Mouse (Mus musculus) CH12.LX (cell line): ENCODE results near the gene Hist1h4k. TPM values are rescaled to one million over a fixed set of nuclear protein-coding genes. Genes with fewer than 3 reads are reported as not detected.
A peak's percentile ranks its signal among the peaks of the same experiment; 100 is the strongest.
"Not testable (repeated sequence)": the region's sequence is repeated elsewhere in the genome, so short reads cannot be mapped to it uniquely, and the experiment has no call there.

Experiments
- DNase-seq: peaks from one replicate; pipeline ENCODE4 v3.0.0-alpha.2; 2013; ENCODE audit errors: extremely low read depth
- H3K27ac ChIP-seq: 2 replicates; pipeline ENCODE4 v1.5.1; 2012; ENCODE audit warnings: low read depth, mild to moderate bottlenecking, control low read depth, moderate library complexity; ENCODE audit not compliant: insufficient read depth
- H3K27me3 ChIP-seq: replicated peaks from 2 replicates; pipeline ENCODE3; 2012; ENCODE audit warnings: inconsistent platforms
- H3K36me3 ChIP-seq, 2 experiments: replicated peaks in 1 of 2; 2 replicates each; pipeline versions ENCODE3 to v1.6.1; 2012; ENCODE audit warnings: inconsistent platforms in 1 of 2, low read length in 1 of 2, mild to moderate bottlenecking in 1 of 2, mixed read lengths in 1 of 2, moderate library complexity in 1 of 2; ENCODE audit not compliant: control insufficient read depth in 1 of 2, insufficient read depth in 1 of 2
- H3K4me1 ChIP-seq, 2 experiments: 2 replicates each; pipeline ENCODE4 v1.6.1; 2012; ENCODE audit warnings: inconsistent platforms in 1 of 2, moderate library complexity in 1 of 2; ENCODE audit not compliant: insufficient read depth in 2 of 2, control insufficient read depth in 1 of 2
- H3K4me2 ChIP-seq: 2 replicates; pipeline ENCODE4 v1.6.1; 2012; ENCODE audit warnings: low read depth, mild to moderate bottlenecking, control low read depth; ENCODE audit not compliant: poor library complexity, insufficient read depth, severe bottlenecking
- H3K4me3 ChIP-seq, 3 experiments: fragments of 150-350 bp in 1 of 3; sonication (generic) in 1 of 3; replicated peaks in 1 of 3; 2 replicates each; pipeline versions ENCODE3 to v1.5.1; 2011 to 2012; ENCODE audit warnings: low read depth in 2 of 3, low read length in 2 of 3, mild to moderate bottlenecking in 2 of 3, moderate library complexity in 2 of 3, control low read depth in 1 of 3, improper control_type of control experiment in 1 of 3, inconsistent platforms in 1 of 3, mixed read lengths in 1 of 3; ENCODE audit not compliant: poor library complexity in 1 of 3
- H3K79me2 ChIP-seq: replicated peaks from 2 replicates; pipeline ENCODE4 v1.6.1; 2012; ENCODE audit warnings: mild to moderate bottlenecking, moderate library complexity; ENCODE audit not compliant: control insufficient read depth, poor library complexity, insufficient read depth, severe bottlenecking; ENCODE audit errors: extremely low read depth
- H3K9ac ChIP-seq: 2 replicates; pipeline ENCODE4 v1.6.1; 2012; ENCODE audit warnings: low read depth, mild to moderate bottlenecking, control low read depth, moderate library complexity; ENCODE audit not compliant: insufficient read depth
- H3K9me3 ChIP-seq: replicated peaks from 2 replicates; pipeline ENCODE3; 2012; ENCODE audit warnings: low read length, inconsistent platforms, mixed read lengths
- BHLHE40 ChIP-seq: IDR thresholded peaks from 2 replicates; pipeline ENCODE4 v1.6.1; 2011; ENCODE audit warnings: mild to moderate bottlenecking, low read depth, low read length, improper control_type of control experiment
- CHD2 ChIP-seq: IDR thresholded peaks from 2 replicates; pipeline ENCODE4 v1.6.1; 2011; ENCODE audit warnings: low read length, improper control_type of control experiment
- E2F4 ChIP-seq: IDR thresholded peaks from 2 replicates; pipeline ENCODE4 v1.6.1; 2011; ENCODE audit warnings: low read depth, low read length, improper control_type of control experiment; ENCODE audit not compliant: insufficient replicate concordance
- ELF1 ChIP-seq: IDR thresholded peaks from 2 replicates; pipeline ENCODE4 v1.6.1; 2014; ENCODE audit warnings: low read depth, mild to moderate bottlenecking, inconsistent platforms, low read length, improper control_type of control experiment
- HCFC1 ChIP-seq: IDR thresholded peaks from 2 replicates; pipeline ENCODE4 v1.6.1; 2012; ENCODE audit warnings: low read depth, mild to moderate bottlenecking, inconsistent platforms, low read length, improper control_type of control experiment
- IRF4 ChIP-seq: IDR thresholded peaks from 2 replicates; pipeline ENCODE4 v1.6.1; 2014; ENCODE audit warnings: low read depth, mild to moderate bottlenecking, inconsistent platforms, low read length, improper control_type of control experiment
- KAT2A ChIP-seq: IDR thresholded peaks from 2 replicates; pipeline ENCODE4 v1.6.1; 2012; ENCODE audit warnings: low read length, improper control_type of control experiment, inconsistent platforms; ENCODE audit not compliant: insufficient replicate concordance
- MEF2A ChIP-seq: IDR thresholded peaks from 2 replicates; pipeline ENCODE4 v1.6.1; 2014; ENCODE audit warnings: low read depth, mild to moderate bottlenecking, inconsistent platforms, low read length, improper control_type of control experiment, borderline replicate concordance
- NELFE ChIP-seq: IDR thresholded peaks from 2 replicates; pipeline ENCODE4 v1.6.1; 2011; ENCODE audit warnings: low read depth, low read length, improper control_type of control experiment
- POLR2A ChIP-seq: IDR thresholded peaks from 2 replicates; pipeline ENCODE4 v1.6.1; 2011; ENCODE audit warnings: low read depth, mild to moderate bottlenecking, improper control_type of control experiment, low read length
- POLR2AphosphoS2 ChIP-seq: IDR thresholded peaks from 2 replicates; pipeline ENCODE4 v1.6.1; 2011; ENCODE audit warnings: low read depth, low read length, improper control_type of control experiment
- RCOR1 ChIP-seq: conservative IDR thresholded peaks from 2 replicates; pipeline ENCODE4 v1.6.1; 2012; ENCODE audit warnings: low read depth, mild to moderate bottlenecking, inconsistent platforms, low read length, improper control_type of control experiment
- SIN3A ChIP-seq: IDR thresholded peaks from 2 replicates; pipeline ENCODE4 v1.6.1; 2012; ENCODE audit warnings: low read length, improper control_type of control experiment, inconsistent platforms
- SMC3 ChIP-seq: IDR thresholded peaks from 2 replicates; pipeline ENCODE4 v1.6.1; 2011; ENCODE audit warnings: low read depth, low read length, improper control_type of control experiment
- TBP ChIP-seq: conservative IDR thresholded peaks from 2 replicates; pipeline ENCODE4 v1.6.1; 2011; ENCODE audit warnings: low read depth, low read length, improper control_type of control experiment
- TCF12 ChIP-seq: IDR thresholded peaks from 2 replicates; pipeline ENCODE4 v1.6.1; 2014; ENCODE audit warnings: low read depth, mild to moderate bottlenecking, inconsistent platforms, low read length, improper control_type of control experiment
- UBTF ChIP-seq: IDR thresholded peaks from 2 replicates; pipeline ENCODE4 v1.6.1; 2012; ENCODE audit warnings: low read depth, mild to moderate bottlenecking, inconsistent platforms, low read length, improper control_type of control experiment, moderate library complexity
- USF2 ChIP-seq: conservative IDR thresholded peaks from 2 replicates; pipeline ENCODE4 v1.6.1; 2011; ENCODE audit warnings: low read depth, low read length, improper control_type of control experiment
- ZMIZ1 ChIP-seq: IDR thresholded peaks from 2 replicates; pipeline ENCODE4 v1.6.1; 2012; ENCODE audit warnings: low read depth, mild to moderate bottlenecking, inconsistent platforms, low read length, improper control_type of control experiment
- dilution Hi-C: fragments of 300-500 bp; cut with MboI; formaldehyde crosslinking; loops from 2 replicates; pipeline ENCODE4 v1.14.3; 2020; ENCODE audit warnings: low sequenced_read_pairs; ENCODE audit not compliant: extremely low pct_unique_long_range_greater_than_20kb, extremely low pct_ligation_motif_present
- in situ Hi-C: fragments of 300-500 bp; cut with MboI; formaldehyde crosslinking; loops from 3 replicates; pipeline ENCODE4 v1.14.3; 2019; ENCODE audit warnings: low sequenced_read_pairs, low pct_ligation_motif_present, low pct_unique_long_range_greater_than_20kb, mixed read lengths
- polyA plus RNA-seq: library from polyadenylated mRNA; unstranded; fragments of >175 nt; gene quantifications from 2 replicates; pipeline ENCODE4 v1.2.1, GENCODE M21; 2012; ENCODE audit warnings: low read depth; ENCODE audit not compliant: insufficient read length
- total RNA-seq, 2 experiments: library from RNA; depleted of rRNA; stranded (reverse); fragments of 300-350 nt in 1 of 2; fragments of >200 nt in 1 of 2; gene quantifications; 2 replicates each; pipeline ENCODE4 v1.2.3; 2012 to 2014

The Hist1h4k gene
- total and polyA plus RNA-seq, 3 experiments: 13.2 to 4,319 (median 25.4) TPM

DNA sequence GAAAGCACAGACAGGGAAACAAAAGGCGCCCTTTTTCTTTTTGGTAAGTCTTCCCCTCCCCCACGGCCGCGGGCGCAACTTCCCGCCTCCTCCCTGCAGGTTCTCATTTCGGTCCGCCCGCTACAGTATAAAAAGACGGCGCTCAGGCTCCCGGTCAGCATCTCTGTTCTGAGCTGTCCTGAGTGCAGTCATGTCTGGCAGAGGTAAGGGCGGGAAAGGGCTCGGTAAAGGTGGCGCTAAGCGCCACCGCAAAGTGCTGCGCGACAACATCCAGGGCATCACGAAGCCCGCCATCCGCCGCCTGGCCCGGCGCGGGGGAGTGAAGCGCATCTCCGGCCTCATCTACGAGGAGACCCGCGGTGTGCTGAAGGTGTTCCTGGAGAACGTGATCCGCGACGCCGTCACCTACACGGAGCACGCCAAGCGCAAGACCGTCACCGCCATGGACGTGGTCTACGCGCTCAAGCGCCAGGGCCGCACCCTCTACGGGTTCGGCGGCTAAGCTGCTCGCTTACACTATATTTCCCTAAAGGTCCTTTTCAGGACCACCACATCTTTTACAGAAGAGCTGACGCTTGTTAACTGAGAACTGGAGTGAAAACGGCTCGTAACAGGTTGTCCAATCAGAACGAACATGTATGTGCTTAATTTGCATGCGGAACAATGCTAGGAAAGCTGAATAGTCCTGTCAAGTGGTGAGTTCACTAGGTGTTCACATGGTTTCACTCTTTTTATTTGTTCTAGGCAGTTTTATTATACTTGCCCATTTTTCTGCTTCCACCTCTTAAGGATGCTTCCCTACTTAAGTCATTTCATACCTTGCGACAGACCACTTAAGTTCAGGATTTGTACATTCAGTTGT lies 15.2 kb downstream of the Hist1h4k start, which contains the start of gene Hist1h4j:
TSS of gene Hist1h4j (plus strand) at position 159 of the 862 bp plus-strand sequence.
- H3K4me3 ChIP-seq: peak within 1 kb of the TSS; percentile 38 to 62 (median 42)
- in situ Hi-C loops: loop anchor here (25.0 kb wide), 1 partner anchor 1827 kb away; the partner anchor contains the start of genes Hist1h1d, Hist1h2ad, Hist1h2ae and Hist1h2bf
- peak; percentile 93 for DNase-seq
- peak within 1 kb of the TSS; percentile 91 for H3K27ac ChIP-seq
- dilution Hi-C loops: not testable (repeated sequence)
- TF ChIP-seq POLR2AphosphoS2: peak; percentile 100
- TF ChIP-seq SMC3: peak; percentile 2
- peak; percentile 36; the same call in 1 of the 2 replicates for TF ChIP-seq IRF4
- peak; percentile 36; the same call in 1 of the 2 replicates for TF ChIP-seq ELF1
- TF ChIP-seq BHLHE40: peak; percentile 42; the same call in 1 of the 2 replicates
- peak; percentile 43; the same call in 1 of the 2 replicates for TF ChIP-seq MEF2A
- peak; percentile 42; the same call in 1 of the 2 replicates for TF ChIP-seq SIN3A
- TF ChIP-seq USF2: peak; percentile 44; the same call in 1 of the 2 replicates
- peak; percentile 98 for TF ChIP-seq POLR2A
- peak; percentile 96 for TF ChIP-seq UBTF
- TF ChIP-seq E2F4: peak; percentile 91
- peak; percentile 86; the same call in 1 of the 2 replicates for TF ChIP-seq RCOR1
- peak; percentile 79 for TF ChIP-seq HCFC1
- peak; percentile 96 for TF ChIP-seq TBP
- peak; percentile 86 for TF ChIP-seq CHD2
- TF ChIP-seq KAT2A: 0 out of 2 replicates have a peak, but pooled peaks have one; percentile 9
- TF ChIP-seq NELFE: peak; percentile 99
- peak; percentile 99 for TF ChIP-seq ZMIZ1
- peak; percentile 72 for TF ChIP-seq TCF12
- TF ChIP-seq, all 38 proteins: peak for 19; not testable (repeated sequence) for 19
- not testable (repeated sequence) for H3K9me3 ChIP-seq, H3K27me3 ChIP-seq, H3K36me3 ChIP-seq, H3K79me2 ChIP-seq
- Histone ChIP-seq H3K4me1 (peaks cover 7 to 26% of the 10 kb centered on the region in 2 experiments; a peak in 3 of 4 replicates), H3K4me2 (peak within 1 kb of the TSS; percentile 90), H3K9ac (peak within 1 kb of the TSS; percentile 76)
